1 mouse cellular context compared by ENCODE assay signal in the genomic region with DNA sequence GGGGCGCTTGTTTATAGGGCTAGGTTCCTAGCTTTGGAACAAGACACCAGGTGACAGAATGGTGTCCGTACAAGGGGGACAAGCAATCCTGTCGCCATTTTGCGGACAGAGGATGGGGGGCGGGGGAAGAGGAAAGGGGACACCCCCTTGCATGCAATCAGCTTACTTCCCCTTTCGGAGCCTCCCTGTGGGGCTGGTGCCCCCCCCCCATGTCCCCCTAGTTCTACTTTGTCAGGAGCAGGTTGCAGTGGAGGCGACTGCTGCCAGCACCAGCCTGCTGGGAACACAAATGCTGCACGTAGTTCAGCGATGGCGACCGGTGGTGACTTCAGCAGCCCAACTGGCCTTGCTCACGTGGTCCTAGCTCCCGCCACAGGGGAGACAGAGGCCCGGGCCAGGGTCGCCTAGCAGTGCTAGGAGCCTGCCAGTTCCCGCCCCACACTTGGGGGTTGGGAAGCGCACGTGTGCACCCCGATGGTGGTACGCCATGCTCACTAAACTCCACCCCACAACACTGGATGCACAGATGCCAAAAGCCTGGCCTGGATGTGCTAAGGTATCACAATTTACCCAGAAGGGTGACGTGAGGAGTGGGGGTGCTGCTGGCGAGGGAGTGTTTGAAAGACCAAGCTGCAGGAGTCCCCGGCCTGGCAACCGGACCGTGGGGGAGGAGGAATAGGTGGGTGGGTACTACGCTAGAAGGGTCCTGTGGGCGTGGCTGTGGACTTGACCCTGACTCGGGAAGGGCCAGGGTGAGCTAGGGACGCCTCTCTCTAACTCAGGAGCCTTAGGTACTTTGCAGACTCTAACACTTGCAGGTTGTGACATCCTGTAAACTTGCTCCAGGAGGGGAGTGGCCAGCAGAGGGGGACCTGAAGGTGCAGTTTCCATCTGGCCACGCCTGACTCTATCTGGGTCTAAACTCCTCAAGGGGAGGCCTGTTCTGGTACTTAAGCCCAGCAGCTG.
A peak's percentile ranks its signal among the peaks of the same experiment; 100 is the strongest.
TF ChIP-seq lines count a peak whose summit lies in the region.

No protein-coding gene starts in this region.

TF ChIP-seq in CH12.LX, 34 proteins besides CTCF, POLR2A, EP300 and RAD21:
- TF ChIP-seq USF1 (IDR thresholded peaks at IDR 0.05; ENCODE audit: low read depth, low read length) (peak; percentile 56), IRF4 (IDR thresholded peaks at IDR 0.05; ENCODE audit: low read depth, low read length) (peak; percentile 73), SIN3A (IDR thresholded peaks at IDR 0.05; ENCODE audit: low read length) (peak; percentile 5), RCOR1 (conservative IDR thresholded peaks at IDR 0.05; ENCODE audit: low read depth, low read length) (no peak), MYC (IDR thresholded peaks at IDR 0.05; ENCODE audit: low read depth, low read length) (peak; percentile 54; the same call in 1 of the 2 replicates), CHD1 (IDR thresholded peaks at IDR 0.05; ENCODE audit: low read depth, low read length) (peak; percentile 2; the same call in 1 of the 2 replicates), JUND (conservative IDR thresholded peaks at IDR 0.05; ENCODE audit: low read depth, low read length) (no peak), MXI1 (IDR thresholded peaks at IDR 0.05; ENCODE audit: low read depth, low read length) (peak; percentile 34; the same call in 1 of the 2 replicates), ZMIZ1 (IDR thresholded peaks at IDR 0.05; ENCODE audit: low read depth, low read length) (no peak), NRF1 (IDR thresholded peaks at IDR 0.05; ENCODE audit: low read depth, low read length) (peak; percentile 10; the same call in 1 of the 2 replicates), MAFK (IDR thresholded peaks at IDR 0.05; ENCODE audit: insufficient replicate concordance, low read length) (no peak), ETS1 (conservative IDR thresholded peaks at IDR 0.05; ENCODE audit: low read depth, low read length) (no peak), MAZ (IDR thresholded peaks at IDR 0.05; ENCODE audit: low read depth, low read length) (peak; percentile 69), TBP (conservative IDR thresholded peaks at IDR 0.05; ENCODE audit: low read depth, low read length) (0 out of 2 replicates have a peak, but pooled peaks have one; percentile 39), JUN (IDR thresholded peaks at IDR 0.05; ENCODE audit: insufficient read depth, low read depth, low read length) (no peak), E2F4 (IDR thresholded peaks at IDR 0.05; ENCODE audit: insufficient replicate concordance, low read depth, low read length) (no peak), MAX (IDR thresholded peaks at IDR 0.05; ENCODE audit: low read length) (peak; percentile 76), ZKSCAN1 (IDR thresholded peaks at IDR 0.05; ENCODE audit: borderline replicate concordance, low read depth, low read length) (no peak), CHD2 (IDR thresholded peaks at IDR 0.05; ENCODE audit: low read length) (no peak), ZC3H11A (IDR thresholded peaks at IDR 0.05; ENCODE audit: low read depth, low read length) (no peak), PAX5 (IDR thresholded peaks at IDR 0.05; ENCODE audit: low read length) (no peak), ELF1 (IDR thresholded peaks at IDR 0.05; ENCODE audit: low read depth, low read length) (no peak), USF2 (conservative IDR thresholded peaks at IDR 0.05; ENCODE audit: low read depth, low read length) (no peak), BHLHE40 (IDR thresholded peaks at IDR 0.05; ENCODE audit: low read depth, low read length) (peak; percentile 73), UBTF (IDR thresholded peaks at IDR 0.05; ENCODE audit: low read depth, low read length) (no peak), POLR2AphosphoS2 (IDR thresholded peaks at IDR 0.05; ENCODE audit: low read depth, low read length) (no peak; the same call in 1 of the 2 replicates), MEF2A (IDR thresholded peaks at IDR 0.05; ENCODE audit: borderline replicate concordance, low read depth, low read length) (peak; percentile 29; the same call in 1 of the 2 replicates), TCF12 (IDR thresholded peaks at IDR 0.05; ENCODE audit: low read depth, low read length) (peak; percentile 51), KAT2A (IDR thresholded peaks at IDR 0.05; ENCODE audit: insufficient replicate concordance, low read length) (no peak), HCFC1 (IDR thresholded peaks at IDR 0.05; ENCODE audit: low read depth, low read length) (peak; percentile 8; the same call in 1 of the 2 replicates), GABPA (IDR thresholded peaks at IDR 0.05; ENCODE audit: insufficient replicate concordance, low read depth, low read length) (no peak), SMC3 (IDR thresholded peaks at IDR 0.05; ENCODE audit: low read depth, low read length) (no peak)
